Mouse (Mus musculus) kidney, embryonic 15.5 days (tissue): Measurements from ENCODE around the gene Slc38a8. TPM values are rescaled to one million over a fixed set of nuclear protein-coding genes. Genes with fewer than 3 reads are reported as not detected.

ENCODE experiments used
- ATAC-seq: fragments of 200-750 bp; cut with Nextera tagmentation; replicated peaks from 2 replicates; pipeline ENCODE4 v1.8.0; 2017; ENCODE audit warnings: moderate TSS enrichment; ENCODE audit not compliant: low FRiP score
- H3K27ac ChIP-seq: fragments of 300-500 bp; sonication (generic); 2 replicates; pipeline ENCODE4 v1.5.1; 2015; ENCODE audit warnings: mild to moderate bottlenecking, inconsistent platforms
- H3K27me3 ChIP-seq: fragments of 300-500 bp; sonication (generic); 2 replicates; pipeline ENCODE4 v1.6.1; 2015; ENCODE audit warnings: inconsistent platforms
- H3K36me3 ChIP-seq: fragments of 300-500 bp; sonication (generic); 2 replicates; pipeline ENCODE4 v1.6.1; 2015; ENCODE audit warnings: inconsistent platforms
- H3K4me1 ChIP-seq: fragments of 300-500 bp; sonication (generic); 2 replicates; pipeline ENCODE4 v1.6.1; 2015; ENCODE audit warnings: inconsistent platforms
- H3K4me2 ChIP-seq: fragments of 300-500 bp; sonication (generic); 2 replicates; pipeline ENCODE4 v1.6.1; 2015; ENCODE audit warnings: moderate library complexity, mild to moderate bottlenecking, inconsistent platforms
- H3K4me3 ChIP-seq: fragments of 300-500 bp; sonication (generic); replicated peaks from 2 replicates; pipeline ENCODE4 v1.5.1; 2015; ENCODE audit warnings: mild to moderate bottlenecking, inconsistent platforms
- H3K9ac ChIP-seq: fragments of 300-500 bp; sonication (generic); 2 replicates; pipeline ENCODE4 v1.6.1; 2015; ENCODE audit warnings: mild to moderate bottlenecking, inconsistent platforms
- H3K9me3 ChIP-seq: fragments of 300-500 bp; sonication (generic); replicated peaks from 2 replicates; pipeline ENCODE4 v1.6.1; 2016; ENCODE audit warnings: inconsistent platforms
- WGBS: fragments of 180-500 bp; shearing (Covaris S2); methylation state at CpG from one replicate; pipeline ENCODE4 v1.1.7; 2015; ENCODE audit warnings: mixed read lengths; 5-methylcytosine and 5-hydroxymethylcytosine counted together
- polyA plus RNA-seq: library from polyadenylated mRNA; unstranded; fragments of >200 nt; fragmentation: Nextera tagmentation; extraction: Ambion mirVana; gene quantifications from 2 replicates; pipeline ENCODE4 v1.2.1, GENCODE M21; 2015

Slc38a8 gene
- polyA plus RNA-seq, 1 experiment from 2014 or later = not detected

- H3K4me1 ChIP-seq = no peaks in the 10 kb centered on the region
- no peak overlapping the region for H3K27ac ChIP-seq
- 65% methylated on average over 3 of the region's 3 CpGs for WGBS
- peaks cover 100% of the 10 kb centered on the region for H3K36me3 ChIP-seq
- no peak overlapping the region for H3K9ac ChIP-seq
- no peak for ATAC-seq
- H3K27me3 ChIP-seq = no peaks in the 10 kb centered on the region
- no peak overlapping the region for H3K4me3 ChIP-seq
- H3K4me2 ChIP-seq = no peak overlapping the region
- no peaks in the 10 kb centered on the region for H3K9me3 ChIP-seq
Measured at GRCm38 (mm10) chr8:119515767-119516166, 14.3 kb upstream of the Slc38a8 start.

DNA sequence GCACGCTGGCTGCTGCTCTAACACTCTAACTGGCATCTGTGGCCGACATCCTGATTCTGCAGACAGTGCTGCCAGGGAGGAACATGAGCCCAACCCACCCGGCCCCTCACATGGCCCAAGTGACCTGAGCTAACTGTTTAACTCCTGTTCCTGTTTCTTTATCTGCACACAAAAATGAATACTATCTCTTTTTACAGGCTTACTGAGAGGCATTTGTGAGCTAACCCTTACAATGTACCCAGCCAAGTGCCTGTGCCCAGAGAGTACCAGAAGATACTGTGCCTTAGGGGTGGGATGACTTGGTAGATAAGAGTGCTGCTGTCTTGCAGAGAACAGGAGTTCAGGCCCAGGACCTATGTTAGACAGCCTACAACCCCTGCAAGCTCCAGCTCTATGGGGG, 13.4 kb upstream of the Slc38a8 start:
- Histone ChIP-seq H3K4me3 (no peak overlapping the region), H3K9me3 (no peaks in the 10 kb centered on the region), H3K27me3 (no peaks in the 10 kb centered on the region), H3K9ac (no peak overlapping the region), H3K27ac (no peak overlapping the region), H3K4me2 (no peak overlapping the region), H3K4me1 (no peaks in the 10 kb centered on the region), H3K36me3 (peaks cover 100% of the 10 kb centered on the region)
- WGBS = 80% methylated on average over 3 of the region's 3 CpGs
- ATAC-seq = no peak

- Histone ChIP-seq H3K27ac (no peak overlapping the region), H3K4me2 (no peak overlapping the region), H3K36me3 (peaks cover 100% of the 10 kb centered on the region), H3K4me3 (no peak overlapping the region), H3K27me3 (no peaks in the 10 kb centered on the region), H3K4me1 (no peaks in the 10 kb centered on the region), H3K9ac (no peak overlapping the region), H3K9me3 (no peaks in the 10 kb centered on the region)
- ATAC-seq = no peak
- 88% methylated on average over 4 of the region's 4 CpGs for WGBS
Measured at GRCm38 (mm10) chr8:119513405-119513804, 11.9 kb upstream of the Slc38a8 start.

DNA sequence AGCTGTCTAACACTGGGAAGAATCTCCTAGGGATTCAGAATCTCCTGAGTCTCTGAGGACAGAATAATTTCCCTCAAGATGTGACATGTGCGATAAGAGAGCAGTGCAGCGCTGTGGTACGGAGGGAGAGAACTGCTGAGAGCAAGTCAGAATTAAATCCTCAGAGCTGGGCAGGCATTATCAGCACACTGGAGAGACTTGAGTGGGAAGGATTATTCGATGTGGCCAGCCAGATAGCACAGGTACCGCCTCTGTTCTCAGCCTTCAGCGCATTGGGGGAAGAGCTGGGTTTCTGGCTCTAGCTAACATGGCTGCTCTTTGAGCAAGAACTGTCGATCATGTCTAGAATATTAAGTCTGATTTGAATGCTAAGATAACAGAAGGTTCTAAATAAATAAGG, 10.2 kb upstream of the Slc38a8 start:
- no peaks in the 10 kb centered on the region for H3K9me3 ChIP-seq
- ATAC-seq = no peak
- H3K4me1 ChIP-seq = no peaks in the 10 kb centered on the region
- H3K36me3 ChIP-seq = peaks cover 98% of the 10 kb centered on the region
- no peak overlapping the region for H3K9ac ChIP-seq
- WGBS = 92% methylated on average over 7 of the region's 7 CpGs
- no peaks in the 10 kb centered on the region for H3K27me3 ChIP-seq
- H3K4me2 ChIP-seq = no peak overlapping the region
- H3K27ac ChIP-seq = no peak overlapping the region
- H3K4me3 ChIP-seq = no peak overlapping the region

DNA sequence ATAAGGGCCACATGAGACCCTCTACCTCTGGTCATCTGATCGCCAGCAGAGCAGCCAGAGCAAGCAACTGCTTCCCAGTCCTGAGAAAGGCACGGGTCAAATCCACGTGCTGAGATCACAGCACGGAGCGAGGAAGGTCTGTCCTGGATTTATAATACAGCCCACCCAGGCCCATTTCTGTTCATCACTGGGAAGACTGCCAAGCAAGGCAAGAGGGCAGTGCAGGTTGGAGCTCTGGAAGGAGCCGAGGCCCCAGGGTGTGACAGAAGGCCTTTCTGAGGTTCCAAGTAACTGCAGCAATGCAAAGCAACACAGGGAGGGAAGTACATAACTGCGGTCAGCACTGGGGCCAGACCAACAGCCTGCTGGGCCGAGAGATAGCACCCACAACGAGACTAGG, 9.0 kb upstream of the Slc38a8 start:
- no peaks in the 10 kb centered on the region for H3K4me1 ChIP-seq
- H3K27ac ChIP-seq = no peak overlapping the region
- no peak for ATAC-seq
- H3K4me2 ChIP-seq = no peak overlapping the region
- no peaks in the 10 kb centered on the region for H3K9me3 ChIP-seq
- H3K4me3 ChIP-seq = no peak overlapping the region
- H3K9ac ChIP-seq = no peak overlapping the region
- H3K36me3 ChIP-seq = peaks cover 96% of the 10 kb centered on the region
- H3K27me3 ChIP-seq = no peaks in the 10 kb centered on the region
- 85% methylated on average over 9 of the region's 9 CpGs for WGBS

GRCm38 (mm10) chr8:119506106-119506505, 4.6 kb upstream of the Slc38a8 start:
- no peak overlapping the region for H3K4me3 ChIP-seq
- H3K27me3 ChIP-seq = no peaks in the 10 kb centered on the region
- H3K27ac ChIP-seq = no peak overlapping the region
- H3K36me3 ChIP-seq = peaks cover 53% of the 10 kb centered on the region
- no peak overlapping the region for H3K9ac ChIP-seq
- WGBS = 83% methylated on average over 8 of the region's 8 CpGs
- no peak for ATAC-seq
- H3K9me3 ChIP-seq = no peaks in the 10 kb centered on the region
- H3K4me2 ChIP-seq = no peak overlapping the region
- H3K4me1 ChIP-seq = peaks cover 10% of the 10 kb centered on the region; the same call in 1 of the 2 replicates

- no peaks in the 10 kb centered on the region for H3K27me3 ChIP-seq
- WGBS = 59% methylated on average over 9 of the region's 9 CpGs
- peaks cover 47% of the 10 kb centered on the region for H3K36me3 ChIP-seq
- peaks cover 10% of the 10 kb centered on the region; the same call in 1 of the 2 replicates for H3K4me1 ChIP-seq
- H3K4me3 ChIP-seq = no peak overlapping the region
- H3K4me2 ChIP-seq = no peak overlapping the region
- H3K9me3 ChIP-seq = no peaks in the 10 kb centered on the region
- H3K27ac ChIP-seq = no peak overlapping the region
- no peak overlapping the region for H3K9ac ChIP-seq
- no peak for ATAC-seq
Measured at GRCm38 (mm10) chr8:119505488-119505887, 4.0 kb upstream of the Slc38a8 start.

GRCm38 (mm10) chr8:119503191-119503767, 1.8 kb upstream of the Slc38a8 start:
- Histone ChIP-seq H3K4me2 (no peak overlapping the region), H3K27me3 (no peaks in the 10 kb centered on the region), H3K9ac (no peak overlapping the region), H3K4me3 (no peak overlapping the region), H3K36me3 (peaks cover 25% of the 10 kb centered on the region), H3K9me3 (no peaks in the 10 kb centered on the region), H3K4me1 (peaks cover 10% of the 10 kb centered on the region; the same call in 1 of the 2 replicates), H3K27ac (no peak overlapping the region)
- ATAC-seq = no peak
- 34% methylated on average over 10 of the region's 10 CpGs for WGBS

DNA sequence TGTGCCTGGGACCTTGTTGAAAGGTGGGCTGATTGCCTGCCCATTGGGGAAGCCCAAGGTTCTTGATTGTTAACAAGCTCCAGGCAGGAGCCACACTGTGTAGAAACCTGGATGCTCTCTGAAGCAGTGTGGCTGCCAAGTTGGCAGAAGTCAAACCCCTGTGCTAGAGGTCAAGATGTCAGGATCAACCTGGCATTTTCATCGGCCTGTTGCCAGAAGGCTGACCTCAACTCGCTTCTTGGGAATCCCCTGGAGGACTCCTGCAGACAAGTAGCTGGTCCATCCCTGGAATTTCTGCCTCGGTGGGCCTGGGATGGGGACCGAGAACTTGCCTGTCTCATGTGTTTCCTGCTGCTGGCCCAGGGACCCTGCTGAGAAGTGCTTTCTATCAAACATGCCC, 613 bp upstream of the Slc38a8 start:
- Histone ChIP-seq H3K9me3 (no peaks in the 10 kb centered on the region), H3K9ac (no peak overlapping the region), H3K4me2 (no peak overlapping the region), H3K36me3 (peaks cover 15% of the 10 kb centered on the region), H3K27ac (no peak overlapping the region), H3K4me1 (peaks cover 10% of the 10 kb centered on the region; the same call in 1 of the 2 replicates), H3K27me3 (no peaks in the 10 kb centered on the region; the same call in 1 of the 2 replicates), H3K4me3 (no peak overlapping the region)
- ATAC-seq = no peak
- 42% methylated on average over 4 of the region's 4 CpGs for WGBS

DNA sequence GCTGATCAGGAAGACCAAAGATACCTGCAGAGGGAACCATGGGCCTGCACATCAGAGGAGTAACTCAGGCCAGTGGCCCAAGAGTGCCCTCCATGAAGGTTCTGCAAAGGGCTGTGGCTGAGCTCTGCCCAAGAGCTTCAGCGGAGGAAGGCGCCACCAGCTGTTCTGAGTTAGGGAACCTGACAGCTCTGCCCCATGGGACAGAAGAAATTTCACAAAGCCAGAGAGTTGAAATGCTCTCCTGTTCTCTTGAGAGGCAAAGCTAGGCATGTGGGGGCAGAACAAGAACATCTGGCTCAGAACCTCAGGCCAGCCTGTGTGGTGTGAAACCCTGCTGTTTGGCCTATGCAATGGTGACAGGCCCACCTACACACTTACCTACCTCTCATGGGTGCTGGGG, 1.7 kb downstream of the Slc38a8 start:
- whole genome bisulfite sequencing = 85% methylated on average over 2 of the region's 2 CpGs
- Histone ChIP-seq H3K36me3 (no peaks in the 10 kb centered on the region), H3K9me3 (no peaks in the 10 kb centered on the region), H3K4me1 (peaks cover 10% of the 10 kb centered on the region; the same call in 1 of the 2 replicates), H3K27ac (no peak overlapping the region), H3K4me2 (no peak overlapping the region), H3K9ac (no peak overlapping the region), H3K4me3 (no peak overlapping the region), H3K27me3 (no peaks in the 10 kb centered on the region; the same call in 1 of the 2 replicates)
- ATAC-seq = no peak

GRCm38 (mm10) chr8:119496848-119497247, 4.7 kb downstream of the Slc38a8 start:
- Histone ChIP-seq H3K9me3 (no peaks in the 10 kb centered on the region), H3K27ac (no peak overlapping the region), H3K27me3 (no peaks in the 10 kb centered on the region; the same call in 1 of the 2 replicates), H3K9ac (no peak overlapping the region), H3K36me3 (no peaks in the 10 kb centered on the region), H3K4me2 (no peak overlapping the region), H3K4me3 (no peak overlapping the region), H3K4me1 (no peaks in the 10 kb centered on the region)
- no peak for ATAC-seq
- WGBS = 26% methylated on average over 6 of the region's 6 CpGs

DNA sequence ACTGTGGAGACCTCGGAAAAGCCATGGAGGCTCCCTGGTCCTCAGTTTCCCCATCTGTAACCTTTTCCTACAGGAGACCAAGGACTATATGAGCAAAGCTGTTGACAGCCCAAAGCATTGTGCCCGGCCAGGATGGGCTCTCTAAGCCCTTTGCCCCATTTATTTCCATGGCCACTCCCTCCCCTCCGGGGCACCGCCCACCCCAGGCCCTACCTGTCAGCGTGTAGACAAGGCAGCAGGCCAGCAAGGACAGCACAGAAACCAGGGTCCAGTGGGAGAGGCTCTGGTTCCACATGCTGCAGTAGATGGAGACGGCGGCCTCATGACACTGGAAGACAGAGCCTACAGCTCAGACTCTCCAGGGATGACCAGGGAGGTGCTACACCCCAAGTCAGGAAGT, 14.4 kb downstream of the Slc38a8 start:
- no peak overlapping the region for H3K9ac ChIP-seq
- H3K4me1 ChIP-seq = peaks cover 16% of the 10 kb centered on the region
- no peaks in the 10 kb centered on the region for H3K9me3 ChIP-seq
- H3K4me2 ChIP-seq = no peak overlapping the region
- 77% methylated on average over 7 of the region's 7 CpGs for whole genome bisulfite sequencing
- ATAC-seq = no peak
- no peaks in the 10 kb centered on the region for H3K27me3 ChIP-seq
- H3K36me3 ChIP-seq = no peaks in the 10 kb centered on the region
- H3K4me3 ChIP-seq = no peak overlapping the region
- H3K27ac ChIP-seq = no peak overlapping the region
